Mouse (Mus musculus): ENCODE measurements around the gene Wdr1.

DNA sequence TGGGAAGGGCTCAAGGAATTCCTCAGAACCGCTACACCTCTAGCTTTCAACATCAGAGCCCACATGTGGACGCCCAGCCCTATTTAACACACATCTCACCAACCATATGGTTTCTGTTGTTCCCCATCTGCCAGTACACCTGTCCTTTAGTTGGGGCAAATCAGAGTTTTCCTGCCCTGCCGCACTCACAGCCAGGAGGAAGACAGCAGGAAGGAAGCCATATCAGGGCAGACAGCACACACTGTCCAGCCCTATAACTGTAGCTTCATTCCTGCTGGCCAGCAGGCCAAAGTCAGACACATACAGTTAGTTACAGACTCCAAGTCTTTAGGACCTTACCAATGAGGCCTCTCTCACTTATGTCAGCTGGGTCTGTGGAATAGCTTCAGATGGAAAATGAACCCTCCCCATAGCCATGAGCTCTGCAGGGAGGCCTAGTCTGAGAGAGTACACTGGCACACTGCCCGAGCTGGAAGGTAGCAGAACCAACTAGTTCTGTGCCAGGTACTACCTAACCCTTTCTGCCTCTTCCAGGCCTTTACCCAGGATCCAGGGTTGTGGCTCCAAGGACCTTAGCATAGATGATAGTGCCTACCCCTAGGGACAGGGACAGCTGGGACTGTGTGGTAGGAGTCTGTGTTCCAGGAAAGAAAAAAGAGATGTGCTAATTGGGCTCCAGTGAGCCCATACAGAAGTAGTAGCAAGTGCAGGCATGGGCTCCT is 19.4 kb downstream of the Wdr1 start:
- TF ChIP-seq HCFC1 (IDR thresholded peaks at IDR 0.05; ENCODE audit: borderline replicate concordance, insufficient read depth, low read length): no peak
- no peak for TF ChIP-seq CHD2 (IDR thresholded peaks at IDR 0.05; ENCODE audit: low read depth, low read length)
- TF ChIP-seq ZC3H11A (IDR thresholded peaks at IDR 0.05; ENCODE audit: borderline replicate concordance, low read depth, low read length): no peak

All from ES-E14 (cell line).